Mouse (Mus musculus): ENCODE data around the gene Olfr1121. TPM values are rescaled to one million over a fixed set of nuclear protein-coding genes. Genes with fewer than 3 reads are reported as not detected.
"Not testable (repeated sequence)": the region's sequence is repeated elsewhere in the genome, so short reads cannot be mapped to it uniquely, and the experiment has no call there.

The Olfr1121 gene
- not detected in 2 replicates for polyA plus RNA-seq (2012; ENCODE audit: insufficient read depth, insufficient read length, missing spikeins)

- TF ChIP-seq POLR2A (IDR thresholded peaks at IDR 0.05; ENCODE audit: borderline replicate concordance, low read depth, low read length) (no peak), CTCF (IDR thresholded peaks at IDR 0.05; ENCODE audit: low read depth, low read length) (no peak)
- H3K4me3 ChIP-seq (ENCODE audit: insufficient read depth, low read length) = no peak within 1 kb of the TSS
- H3K4me1 ChIP-seq (ENCODE audit: control insufficient read depth, insufficient read depth, low read length) = no peaks in the 10 kb centered on the region
- no peak within 1 kb of the TSS for H3K27ac ChIP-seq (ENCODE audit: insufficient read depth, low read depth, low read length)
Observed at GRCm38 (mm10) chr2:87369595-87369994, at the start of gene Olfr1121. Gene Olfr1121, plus strand, starts transcription at chr2:87369895.

DNA sequence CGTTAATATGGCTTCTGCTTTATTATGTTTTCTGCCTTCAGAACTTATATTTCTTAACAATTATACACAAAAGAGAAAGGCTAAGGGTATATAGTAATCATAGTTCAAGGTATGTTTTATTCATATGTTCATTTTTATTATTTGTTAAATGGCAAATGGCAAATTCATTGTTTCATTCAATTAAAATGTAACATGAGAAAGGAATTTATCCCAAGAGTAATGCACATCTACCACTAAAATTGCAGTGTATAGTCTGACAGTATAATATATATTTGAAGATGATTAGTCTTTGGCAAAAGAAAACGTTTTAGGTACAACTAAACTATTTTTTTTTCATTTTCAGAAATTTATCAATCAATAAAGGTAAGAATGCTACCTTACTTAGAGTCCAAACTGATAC lies 15.2 kb upstream of the Olfr1121 start, which contains the start of gene Olfr1120:
Olfr1120 (plus strand) TSS at position 301 of the 400 bp plus-strand sequence.
- TF ChIP-seq CTCF (IDR thresholded peaks at IDR 0.05; ENCODE audit: low read depth, low read length) (no peak), POLR2A (IDR thresholded peaks at IDR 0.05; ENCODE audit: borderline replicate concordance, low read depth, low read length) (no peak)
- H3K4me1 ChIP-seq (ENCODE audit: control insufficient read depth, insufficient read depth, low read length) = no peaks in the 10 kb centered on the region
- H3K4me3 ChIP-seq (ENCODE audit: insufficient read depth, low read length) = no peak within 1 kb of the TSS
- no peak within 1 kb of the TSS for H3K27ac ChIP-seq (ENCODE audit: insufficient read depth, low read depth, low read length)

GRCm38 (mm10) chr2:87360121-87360520 lies 9.6 kb upstream of the Olfr1121 start:
- H3K4me1 ChIP-seq (ENCODE audit: control insufficient read depth, insufficient read depth, low read length); H3K27ac ChIP-seq (ENCODE audit: insufficient read depth, low read depth, low read length); H3K4me3 ChIP-seq (ENCODE audit: insufficient read depth, low read length): not testable (repeated sequence)

DNA sequence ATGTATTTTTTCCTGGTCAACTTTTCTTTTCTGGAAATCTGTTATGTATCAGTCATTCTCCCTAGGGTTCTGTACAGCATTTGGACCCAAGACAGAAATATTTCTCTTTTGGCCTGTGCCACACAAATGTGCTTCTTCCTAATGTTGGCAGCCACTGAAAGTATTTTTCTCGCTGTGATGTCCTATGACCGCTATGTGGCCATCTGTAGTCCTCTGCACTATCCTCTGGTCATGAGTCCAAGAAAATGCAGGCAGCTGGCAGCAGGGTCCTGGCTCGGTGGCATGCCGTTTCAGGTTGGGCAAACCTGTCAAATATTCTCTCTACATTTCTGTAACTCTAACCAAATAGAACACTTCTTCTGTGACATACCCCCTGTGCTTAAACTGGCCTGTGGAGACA lies 2.0 kb downstream of the Olfr1121 start:
- H3K27ac ChIP-seq (ENCODE audit: insufficient read depth, low read depth, low read length) = no peak overlapping the region
- H3K4me3 ChIP-seq (ENCODE audit: insufficient read depth, low read length) = no peak overlapping the region
- no peaks in the 10 kb centered on the region for H3K4me1 ChIP-seq (ENCODE audit: control insufficient read depth, insufficient read depth, low read length)
- TF ChIP-seq CTCF (IDR thresholded peaks at IDR 0.05; ENCODE audit: low read depth, low read length) = no peak
- TF ChIP-seq POLR2A (IDR thresholded peaks at IDR 0.05; ENCODE audit: borderline replicate concordance, low read depth, low read length) = no peak

GRCm38 (mm10) chr2:87383935-87384334 lies 14.2 kb downstream of the Olfr1121 start:
- Histone ChIP-seq H3K27ac (ENCODE audit: insufficient read depth, low read depth, low read length) (no peak overlapping the region), H3K4me3 (ENCODE audit: insufficient read depth, low read length) (no peak overlapping the region), H3K4me1 (ENCODE audit: control insufficient read depth, insufficient read depth, low read length) (no peaks in the 10 kb centered on the region)
- TF ChIP-seq CTCF (IDR thresholded peaks at IDR 0.05; ENCODE audit: low read depth, low read length) = no peak
- TF ChIP-seq POLR2A (IDR thresholded peaks at IDR 0.05; ENCODE audit: borderline replicate concordance, low read depth, low read length) = no peak

DNA sequence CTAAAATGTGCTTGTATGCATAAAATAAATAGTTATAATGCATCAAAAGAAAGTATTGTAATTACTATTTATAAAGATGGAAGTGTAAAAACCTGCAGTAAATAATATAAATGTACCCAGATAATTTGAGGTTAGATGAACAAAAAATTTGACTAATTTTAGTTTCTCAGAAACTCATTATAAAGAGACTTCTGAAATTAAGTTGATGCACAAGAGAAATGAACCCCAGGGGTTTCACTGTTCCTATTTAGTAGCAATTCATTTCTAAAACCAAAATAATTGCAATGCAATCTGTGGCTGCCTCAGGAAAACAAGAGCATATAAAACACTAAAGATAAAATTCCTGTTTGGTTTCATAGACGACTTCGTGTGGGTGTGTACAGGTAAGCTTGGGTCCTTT lies 15.9 kb downstream of the Olfr1121 start, which contains the start of gene Olfr1122:
Olfr1122 (plus strand) TSS at position 301 of the 400 bp plus-strand sequence.
- Histone ChIP-seq H3K27ac (ENCODE audit: insufficient read depth, low read depth, low read length) (no peak within 1 kb of the TSS), H3K4me1 (ENCODE audit: control insufficient read depth, insufficient read depth, low read length) (no peaks in the 10 kb centered on the region), H3K4me3 (ENCODE audit: insufficient read depth, low read length) (no peak within 1 kb of the TSS)
- TF ChIP-seq POLR2A (IDR thresholded peaks at IDR 0.05; ENCODE audit: borderline replicate concordance, low read depth, low read length) (no peak), CTCF (IDR thresholded peaks at IDR 0.05; ENCODE audit: low read depth, low read length) (no peak)

GRCm38 (mm10) chr2:87393605-87394004 lies 23.9 kb downstream of the Olfr1121 start:
- H3K27ac ChIP-seq (ENCODE audit: insufficient read depth, low read depth, low read length); H3K4me3 ChIP-seq (ENCODE audit: insufficient read depth, low read length); H3K4me1 ChIP-seq (ENCODE audit: control insufficient read depth, insufficient read depth, low read length): not testable (repeated sequence)

GRCm38 (mm10) chr2:87394686-87395085 lies 25.0 kb downstream of the Olfr1121 start:
- H3K27ac ChIP-seq (ENCODE audit: insufficient read depth, low read depth, low read length); H3K4me3 ChIP-seq (ENCODE audit: insufficient read depth, low read length); H3K4me1 ChIP-seq (ENCODE audit: control insufficient read depth, insufficient read depth, low read length): not testable (repeated sequence)

DNA sequence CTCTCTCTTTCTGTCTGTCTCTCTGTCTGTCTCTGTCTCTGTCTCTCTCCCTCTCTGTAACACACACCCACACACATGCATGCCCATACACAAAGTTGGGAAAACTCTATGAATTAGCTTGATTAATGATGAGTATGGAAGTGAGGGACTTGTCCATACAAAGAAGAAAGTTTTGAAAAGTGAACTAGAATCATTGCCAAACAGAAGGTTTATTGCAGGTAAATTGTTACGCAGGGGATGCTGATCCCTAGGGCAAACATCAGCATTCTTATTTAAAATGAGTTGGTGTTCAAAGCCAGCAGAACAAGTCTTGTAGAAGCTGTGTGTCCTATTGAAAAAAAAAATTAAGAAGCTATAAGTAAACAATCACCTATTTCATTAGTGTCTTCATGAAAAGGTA lies 46.6 kb downstream of the Olfr1121 start, which contains the start of gene Olfr1123:
Olfr1123 (plus strand) TSS at position 301 of the 400 bp plus-strand sequence.
- Histone ChIP-seq H3K4me3 (ENCODE audit: insufficient read depth, low read length) (no peak within 1 kb of the TSS), H3K4me1 (ENCODE audit: control insufficient read depth, insufficient read depth, low read length) (no peaks in the 10 kb centered on the region), H3K27ac (ENCODE audit: insufficient read depth, low read depth, low read length) (no peak within 1 kb of the TSS)
- TF ChIP-seq CTCF (IDR thresholded peaks at IDR 0.05; ENCODE audit: low read depth, low read length) (no peak), POLR2A (IDR thresholded peaks at IDR 0.05; ENCODE audit: borderline replicate concordance, low read depth, low read length) (no peak)

Other genes with a start within 250 kb of the Olfr1121 start
- gene Olfr1110, start 229.6 kb upstream of the Olfr1121 start, polyA plus RNA-seq (2012; ENCODE audit: insufficient read depth, insufficient read length, missing spikeins) = not detected in 2 replicates
- gene Olfr1111, start 217.3 kb upstream of the Olfr1121 start, polyA plus RNA-seq (2012; ENCODE audit: insufficient read depth, insufficient read length, missing spikeins) = not detected in 2 replicates
- gene Olfr1112, start 182.1 kb upstream of the Olfr1121 start, polyA plus RNA-seq (2012; ENCODE audit: insufficient read depth, insufficient read length, missing spikeins) = not detected in 2 replicates
- not detected in 2 replicates for gene Olfr1113, start 160.9 kb upstream of the Olfr1121 start, polyA plus RNA-seq (2012; ENCODE audit: insufficient read depth, insufficient read length, missing spikeins)
- gene Olfr1115, start 121.9 kb upstream of the Olfr1121 start, polyA plus RNA-seq (2012; ENCODE audit: insufficient read depth, insufficient read length, missing spikeins) = not detected in 2 replicates
- gene Olfr1116, start 102.4 kb upstream of the Olfr1121 start, polyA plus RNA-seq (2012; ENCODE audit: insufficient read depth, insufficient read length, missing spikeins) = not detected in 2 replicates
- gene Olfr1118, start 62.3 kb upstream of the Olfr1121 start, polyA plus RNA-seq (2012; ENCODE audit: insufficient read depth, insufficient read length, missing spikeins) = not detected in 2 replicates
- gene Olfr1120, start 15.1 kb upstream of the Olfr1121 start, polyA plus RNA-seq (2012; ENCODE audit: insufficient read depth, insufficient read length, missing spikeins) = not detected in 2 replicates
- gene Olfr1122, start 16.0 kb downstream of the Olfr1121 start, polyA plus RNA-seq (2012; ENCODE audit: insufficient read depth, insufficient read length, missing spikeins) = not detected in 2 replicates
- not detected in 2 replicates for gene Olfr1123, start 46.7 kb downstream of the Olfr1121 start, polyA plus RNA-seq (2012; ENCODE audit: insufficient read depth, insufficient read length, missing spikeins)
- not detected in 2 replicates for gene Olfr1124, start 60.4 kb downstream of the Olfr1121 start, polyA plus RNA-seq (2012; ENCODE audit: insufficient read depth, insufficient read length, missing spikeins)
- not detected in 2 replicates for gene Olfr1126, start 84.1 kb downstream of the Olfr1121 start, polyA plus RNA-seq (2012; ENCODE audit: insufficient read depth, insufficient read length, missing spikeins)
- gene Pramel7, start 127.2 kb downstream of the Olfr1121 start, polyA plus RNA-seq (2012; ENCODE audit: insufficient read depth, insufficient read length, missing spikeins) = not detected in 2 replicates
- not detected in 2 replicates for gene Pramel6, start 136.7 kb downstream of the Olfr1121 start, polyA plus RNA-seq (2012; ENCODE audit: insufficient read depth, insufficient read length, missing spikeins)
- not detected in 2 replicates for gene Olfr153, start 161.9 kb downstream of the Olfr1121 start, polyA plus RNA-seq (2012; ENCODE audit: insufficient read depth, insufficient read length, missing spikeins)
- gene Olfr1128, start 175.6 kb downstream of the Olfr1121 start, polyA plus RNA-seq (2012; ENCODE audit: insufficient read depth, insufficient read length, missing spikeins) = not detected in 2 replicates
- gene Olfr1129, start 204.0 kb downstream of the Olfr1121 start, polyA plus RNA-seq (2012; ENCODE audit: insufficient read depth, insufficient read length, missing spikeins) = 0.60 TPM in 1 of 2 replicates, not detected in the other
- not detected in 2 replicates for gene Olfr1130, start 236.3 kb downstream of the Olfr1121 start, polyA plus RNA-seq (2012; ENCODE audit: insufficient read depth, insufficient read length, missing spikeins)